Mouse (Mus musculus) c-Kit-positive CD71-positive TER-119-negative erythroid progenitor cells, embryonic 14.5 days (primary cell): ENCODE results near the gene Btbd18.

Experiments
- DNase-seq: peaks from one replicate; pipeline ENCODE4 v3.0.0-alpha.2; 2013; ENCODE audit warnings: low read depth

The Btbd18 gene

GRCm38 (mm10) chr2:84658806-84659205 lies at the start of gene Btbd18:
Gene Btbd18 (plus strand): TSS chr2:84659079.
- no peak for DNase-seq

GRCm38 (mm10) chr2:84612764-84613163 lies 46.1 kb upstream of the Btbd18 start:
- DNase-seq, result no peak

DNA sequence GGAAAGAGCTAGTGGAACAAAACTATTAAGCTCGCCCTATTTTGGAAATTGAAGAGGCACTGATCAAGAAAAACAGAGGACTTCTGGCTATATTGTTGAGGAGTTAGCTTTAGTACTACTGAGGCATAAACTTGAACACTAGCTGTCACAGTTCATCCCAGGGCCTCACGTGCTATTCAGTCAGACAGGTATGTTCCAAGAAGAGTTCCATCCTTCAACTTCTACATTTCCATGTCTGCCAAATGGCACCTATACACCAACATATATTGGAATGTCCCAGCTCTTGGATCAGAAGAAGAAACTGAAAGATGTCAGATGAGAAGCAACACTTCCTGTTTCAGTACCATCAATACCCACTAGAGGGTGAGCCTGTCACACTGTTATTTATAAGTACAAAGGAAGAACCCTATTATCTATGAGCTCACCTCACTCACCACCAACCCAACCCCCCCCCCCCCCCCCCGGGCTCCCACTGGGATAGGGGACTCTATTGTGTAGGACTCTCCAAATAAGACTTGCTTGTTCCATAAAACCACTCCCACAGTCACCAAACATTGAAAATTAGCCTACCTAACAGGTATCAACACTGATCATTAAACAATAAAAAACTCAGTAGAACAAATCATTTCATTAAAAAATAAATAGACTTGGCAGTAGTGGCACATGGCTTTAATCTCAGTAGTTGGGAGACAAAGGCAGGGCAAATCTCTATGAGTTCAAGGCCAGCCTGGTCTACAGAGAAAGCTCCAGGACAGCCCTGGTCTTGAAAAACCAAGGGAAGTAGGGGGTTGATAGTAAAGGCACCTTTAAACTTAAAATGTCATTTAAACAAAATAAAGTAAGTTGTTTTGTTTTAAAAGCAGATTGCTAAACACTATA lies 41.0 kb upstream of the Btbd18 start:
- peak; percentile 61 for DNase-seq

DNA sequence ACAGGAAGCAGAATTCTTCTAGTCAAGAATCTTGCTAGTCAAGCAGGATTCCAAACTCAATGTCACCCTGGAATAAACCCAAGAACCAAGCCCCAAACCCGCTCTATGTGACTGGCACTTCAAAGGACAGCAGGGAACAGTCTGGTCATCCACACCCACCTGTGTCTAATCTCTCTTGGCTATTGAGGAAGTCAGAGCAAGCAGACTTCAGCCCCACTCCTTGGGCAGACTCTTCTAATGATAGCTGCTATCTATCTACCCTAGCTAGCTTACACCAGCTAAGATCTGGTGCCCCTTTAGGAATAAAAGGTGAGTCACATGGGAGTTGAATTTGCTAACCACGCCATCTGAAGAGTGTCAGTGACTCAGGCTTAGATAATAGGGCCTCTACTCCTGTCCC lies 40.0 kb upstream of the Btbd18 start:
- no peak for DNase-seq

GRCm38 (mm10) chr2:84619646-84620340 lies 39.1 kb upstream of the Btbd18 start:
- DNase-seq, result no peak

GRCm38 (mm10) chr2:84622668-84623067 lies 36.2 kb upstream of the Btbd18 start:
- no peak for DNase-seq

DNA sequence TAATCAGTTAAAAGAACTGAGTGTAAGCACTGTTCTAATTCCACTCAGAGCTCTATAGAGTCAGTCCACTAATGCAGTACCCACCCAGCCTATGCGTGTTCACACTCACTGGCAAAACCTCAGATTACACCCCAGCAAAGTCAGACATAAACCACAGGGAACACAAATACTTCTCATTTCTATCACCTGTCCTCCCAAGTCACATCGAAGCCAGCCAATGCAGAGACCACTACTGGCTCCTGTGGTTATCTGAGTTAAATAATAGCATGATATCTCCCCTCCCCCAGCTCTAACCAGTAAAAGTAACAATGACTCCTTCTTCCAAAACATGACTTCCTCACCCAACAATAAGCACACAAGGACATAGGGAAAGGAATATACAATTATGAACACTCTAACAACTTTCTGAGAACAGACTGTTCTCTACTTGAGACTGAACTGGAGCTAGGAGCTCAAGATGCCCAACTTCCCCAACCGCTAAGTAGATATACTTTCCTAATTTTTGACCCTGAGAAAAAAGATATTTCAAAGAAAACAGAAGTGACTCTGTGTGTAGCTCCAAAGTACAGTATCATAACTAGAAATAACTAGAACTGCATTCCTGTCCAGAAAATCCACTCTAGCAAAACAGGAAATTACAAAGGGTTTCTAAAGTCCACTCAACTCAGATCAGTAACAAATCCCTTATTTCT lies 35.3 kb upstream of the Btbd18 start:
- DNase-seq, result no peak

- DNase-seq, result no peak
These were observed 34.7 kb upstream of the Btbd18 start for GRCm38 (mm10) chr2:84624201-84624600.

- no peak for DNase-seq
These were observed 32.4 kb upstream of the Btbd18 start for GRCm38 (mm10) chr2:84626366-84626975.

- DNase-seq, result no peak
These were observed 31.8 kb upstream of the Btbd18 start for GRCm38 (mm10) chr2:84627036-84627435.

- DNase-seq, result no peak
These were observed 26.9 kb upstream of the Btbd18 start for GRCm38 (mm10) chr2:84632001-84632400.

DNA sequence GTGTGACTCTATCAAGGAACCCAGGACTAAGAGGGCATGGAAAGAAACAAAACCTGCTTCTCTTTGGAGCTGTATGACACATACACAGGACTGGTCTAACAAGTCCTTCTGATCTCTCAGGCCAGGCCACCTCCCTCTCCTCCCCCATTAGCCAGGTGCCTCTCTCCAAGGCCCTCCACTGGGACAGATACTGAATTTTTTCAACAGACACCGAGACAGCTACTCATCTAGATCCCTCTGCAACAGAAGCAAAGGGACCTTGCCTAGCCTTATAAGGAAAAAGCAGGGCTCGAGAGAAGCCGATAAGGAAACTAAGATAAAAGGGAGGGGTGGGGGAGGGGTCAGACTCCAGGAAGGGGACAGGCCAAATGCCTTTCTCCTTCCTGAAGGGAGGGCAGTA lies 25.9 kb upstream of the Btbd18 start:
- peak; percentile 38 for DNase-seq

DNA sequence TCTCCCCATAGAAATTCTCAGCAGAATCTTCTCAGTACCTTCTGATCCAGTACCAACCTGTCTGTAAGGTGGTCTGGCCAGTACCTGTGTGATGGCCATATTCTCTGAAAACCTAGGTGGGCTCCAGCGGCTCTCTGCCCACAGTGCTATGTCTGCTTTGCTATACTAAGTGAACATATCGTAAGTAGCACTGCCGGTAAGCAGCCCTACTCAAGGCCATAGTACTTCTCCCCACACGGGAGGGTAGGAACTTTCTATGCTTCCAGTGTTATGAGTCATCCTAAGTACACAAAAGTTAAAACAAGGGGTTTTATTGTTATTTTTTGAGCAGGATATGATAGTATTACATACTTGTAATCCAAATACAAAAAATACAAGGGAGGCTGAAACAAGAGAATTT lies 24.9 kb upstream of the Btbd18 start:
- DNase-seq, result no peak

- no peak for DNase-seq
These were observed 23.9 kb upstream of the Btbd18 start for GRCm38 (mm10) chr2:84634934-84635482.

- DNase-seq, result no peak
These were observed 23.3 kb upstream of the Btbd18 start for GRCm38 (mm10) chr2:84635611-84636010.

DNA sequence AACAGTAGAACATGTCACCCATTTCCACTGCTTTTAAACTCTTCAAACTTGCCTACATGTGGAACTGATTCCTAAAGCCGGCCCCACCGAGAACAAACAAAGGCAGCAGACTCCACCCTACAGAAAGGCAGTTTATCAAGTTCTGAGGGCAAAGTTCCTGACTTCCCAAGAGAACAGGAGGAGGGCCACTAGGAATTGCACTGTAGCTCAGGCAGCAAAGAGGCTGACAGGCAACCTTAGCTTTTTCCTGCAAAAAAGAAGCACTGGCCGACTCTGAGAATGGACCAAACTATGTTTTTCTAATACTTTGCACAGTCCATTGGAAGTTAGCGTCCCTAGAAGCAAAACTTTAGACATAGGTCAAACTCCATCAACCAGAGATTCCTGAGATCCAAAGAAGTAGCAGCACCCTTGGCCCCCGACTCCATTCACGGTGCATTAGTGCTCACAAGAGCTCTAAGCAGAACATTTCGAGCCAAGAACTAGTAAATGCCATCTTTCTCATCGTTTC lies 22.6 kb upstream of the Btbd18 start:
- no peak for DNase-seq

GRCm38 (mm10) chr2:84637452-84638165 lies 21.3 kb upstream of the Btbd18 start:
- no peak for DNase-seq

GRCm38 (mm10) chr2:84638428-84639220 lies 20.3 kb upstream of the Btbd18 start:
- DNase-seq, result no peak

- no peak for DNase-seq
These were observed 18.0 kb upstream of the Btbd18 start for GRCm38 (mm10) chr2:84640833-84641232.

- DNase-seq, result no peak
These were observed 12.7 kb upstream of the Btbd18 start for GRCm38 (mm10) chr2:84646138-84646537.
